Mouse (Mus musculus): ENCODE measurements at regions not wholly inside any gene's neighbourhood (a gene's known extent, or its start where the extent isn't known, plus 50 kb on each side); places are given as distances from the start of the nearest gene placed in this dataset.

GRCm38 (mm10) chr7:33857431-33857830 lies 87.4 kb downstream of the Scgb2b26 start:
- Histone ChIP-seq H3K9me3 (ENCODE audit: control insufficient read depth, low read length) (peaks cover 57% of the 10 kb centered on the region), H3K4me3 (replicated peaks; ENCODE audit: low read depth, low read length) (no peak overlapping the region), H3K9ac (replicated peaks; ENCODE audit: low read length) (no peak overlapping the region), H3K4me2 (ENCODE audit: low read length) (no peak overlapping the region), H3K27ac (replicated peaks; ENCODE audit: low read depth, low read length) (no peak overlapping the region), H3K36me3 (ENCODE audit: control insufficient read depth, insufficient read depth, low read length) (no peaks in the 10 kb centered on the region), H3K4me1 (ENCODE audit: control insufficient read depth, insufficient read depth, low read length) (no peaks in the 10 kb centered on the region), H3K27me3 (ENCODE audit: control insufficient read depth, insufficient read depth, low read length) (no peaks in the 10 kb centered on the region)
- DNase-seq (no peak), ATAC-seq (ENCODE audit: low FRiP score, low TSS enrichment) (no peak)

GRCm38 (mm10) chr7:33854911-33855310 lies 89.9 kb downstream of the Scgb2b26 start:
- Histone ChIP-seq H3K27ac (replicated peaks; ENCODE audit: low read depth, low read length) (no peak overlapping the region), H3K9ac (replicated peaks; ENCODE audit: low read length) (no peak overlapping the region), H3K4me2 (ENCODE audit: low read length) (no peak overlapping the region), H3K9me3 (ENCODE audit: control insufficient read depth, low read length) (peaks cover 56% of the 10 kb centered on the region), H3K4me1 (ENCODE audit: control insufficient read depth, insufficient read depth, low read length) (no peaks in the 10 kb centered on the region), H3K27me3 (ENCODE audit: control insufficient read depth, insufficient read depth, low read length) (no peaks in the 10 kb centered on the region), H3K4me3 (replicated peaks; ENCODE audit: low read depth, low read length) (no peak overlapping the region), H3K36me3 (ENCODE audit: control insufficient read depth, insufficient read depth, low read length) (no peaks in the 10 kb centered on the region)
- no peak for ATAC-seq (ENCODE audit: low FRiP score, low TSS enrichment)
- no peak for DNase-seq
